8 mouse cellular contexts compared by ENCODE assay signal in genomic region chr2:30690307-30690706, GRCm38 (mm10).
A peak's percentile ranks its signal among the peaks of the same experiment; 100 is the strongest.
DNase-seq lines count a peak whose midpoint lies in the region; ATAC-seq and TF ChIP-seq lines count a peak whose summit lies in the region.

No protein-coding gene starts in this region.

- no peaks in the 10 kb centered on the region; the same call in 1 of the 2 replicates for H3K9me3 ChIP-seq in lung, embryonic 14.5 days (ENCODE audit: low read depth, low read length)

- TF ChIP-seq POLR2A in olfactory bulb, adult 2 months (IDR thresholded peaks at IDR 0.05; ENCODE audit: insufficient read depth, low read depth, low read length), result no peak

- WGBS in lung, embryonic 14.5 days, result 68% methylated on average over 11 of the region's 11 CpGs
- WGBS in olfactory bulb, adult 2 months, result 74% methylated on average over 11 of the region's 11 CpGs

- ATAC-seq in lung, embryonic 14.5 days (ENCODE audit: insufficient read depth), result no peak

- H3K27ac ChIP-seq in lung, embryonic 14.5 days (ENCODE audit: low read depth), result peak overlapping the region; percentile 100
- peak overlapping the region; percentile 50 for H3K27ac ChIP-seq in olfactory bulb, adult 2 months (ENCODE audit: insufficient read depth, low read depth, low read length)

- peak; percentile 66 for DNase-seq in CD4-positive, CD25-positive, alpha-beta regulatory T cell, adult 2 months (ENCODE audit: low read depth, low spot score)
- peak; percentile 68 for DNase-seq in adrenal gland, postnatal 14 days
- peak; percentile 79 to 90 for DNase-seq in heart, adult 9 months (ENCODE audit: low spot score in 2 of 2)
- peak; percentile 60 for DNase-seq in kidney, adult 18-20 months
- DNase-seq in lung, embryonic 14.5 days, result peak; percentile 57
- no peak for DNase-seq in frontal cortex, postnatal 14 days (ENCODE audit: low spot score in 2 of 2)
- no peak for DNase-seq in right cerebral cortex, adult 2 months (ENCODE audit: low spot score in 2 of 2)

- H3K4me1 ChIP-seq in lung, embryonic 14.5 days (ENCODE audit: insufficient read depth), result peaks cover 38% of the 10 kb centered on the region
- peaks cover 72% of the 10 kb centered on the region for H3K4me1 ChIP-seq in olfactory bulb, adult 2 months (ENCODE audit: control insufficient read depth, insufficient read depth, low read length)

- H3K36me3 ChIP-seq in lung, embryonic 14.5 days (ENCODE audit: insufficient read depth), result no peaks in the 10 kb centered on the region

- H3K4me2 ChIP-seq in lung, embryonic 14.5 days, result no peak overlapping the region

- no peak overlapping the region for H3K9ac ChIP-seq in lung, embryonic 14.5 days

- no peak for TF ChIP-seq CTCF in lung, embryonic 14.5 days (IDR thresholded peaks at IDR 0.05; ENCODE audit: low read depth)
- TF ChIP-seq CTCF in olfactory bulb, adult 2 months (IDR thresholded peaks at IDR 0.05; ENCODE audit: insufficient read depth, low read depth, low read length), result no peak

- no peak overlapping the region for H3K4me3 ChIP-seq in lung, embryonic 14.5 days (ENCODE audit: low read depth, low read length)
- no peak overlapping the region for H3K4me3 ChIP-seq in olfactory bulb, adult 2 months (ENCODE audit: insufficient read depth, low read depth, low read length)

- H3K27me3 ChIP-seq in lung, embryonic 14.5 days (ENCODE audit: insufficient read depth, low read length), result no peaks in the 10 kb centered on the region

Comparison
In these comparisons a context has a peak if more than half of its experiments do, and no peak if none do; other contexts are left out.
1. DNase-seq: peak in CD4-positive, CD25-positive, alpha-beta regulatory T cell, adult 2 months (single experiment), adrenal gland, postnatal 14 days (single experiment), heart, adult 9 months (2 of 2), kidney, adult 18-20 months (single experiment) and lung, embryonic 14.5 days (single experiment); none in frontal cortex, postnatal 14 days (0 of 2) and right cerebral cortex, adult 2 months (0 of 2).